Mouse (Mus musculus): ENCODE data around the gene Ly6g6d. TPM values are rescaled to one million over a fixed set of nuclear protein-coding genes. Genes with fewer than 3 reads are reported as not detected.

The Ly6g6d gene
- polyA plus RNA-seq, 1 experiment from 2014 or later, result 0.60 TPM

- H3K27me3 ChIP-seq (ENCODE audit: insufficient read depth, low read length), result peaks cover 51% of the 10 kb centered on the region
- peak within 1 kb of the TSS; percentile 79 for H3K4me2 ChIP-seq (ENCODE audit: low read depth, low read length)
- H3K36me3 ChIP-seq (replicated peaks; ENCODE audit: insufficient read depth, low read length), result peaks cover 7% of the 10 kb centered on the region; the same call in 1 of the 2 replicates
- DNase-seq (peak; percentile 54), ATAC-seq (peak; percentile 49)
- peaks cover 16% of the 10 kb centered on the region for H3K4me1 ChIP-seq (ENCODE audit: insufficient read depth)
- no peak within 1 kb of the TSS for H3K27ac ChIP-seq (ENCODE audit: low read depth)
- no peak for TF ChIP-seq CTCF (IDR thresholded peaks at IDR 0.05; ENCODE audit: low read depth)
- no peak for TF ChIP-seq EP300 (IDR thresholded peaks at IDR 0.05; ENCODE audit: low read depth)
- H3K9ac ChIP-seq (replicated peaks), result peak within 1 kb of the TSS; percentile 22; the same call in 1 of the 2 replicates
- WGBS (ENCODE audit: insufficient replicate concordance), result 1% methylated on average over 48 of the region's 48 CpGs
- H3K4me3 ChIP-seq (ENCODE audit: low read depth, low read length), result peak within 1 kb of the TSS; percentile 46
- no peaks in the 10 kb centered on the region for H3K9me3 ChIP-seq (ENCODE audit: low read length)
Observed at GRCm38 (mm10) chr17:35064951-35065947, 12.6 kb downstream of the Ly6g6d start, which contains the start of gene Ly6g6c. TSS of gene Ly6g6c (plus strand) at chr17:35065388.

- Histone ChIP-seq H3K27me3 (ENCODE audit: insufficient read depth, low read length) (peaks cover 49% of the 10 kb centered on the region), H3K9me3 (ENCODE audit: low read length) (no peaks in the 10 kb centered on the region), H3K4me2 (ENCODE audit: low read depth, low read length) (peak overlapping the region; percentile 79), H3K27ac (ENCODE audit: low read depth) (no peak overlapping the region), H3K36me3 (replicated peaks; ENCODE audit: insufficient read depth, low read length) (peaks cover 7% of the 10 kb centered on the region; the same call in 1 of the 2 replicates), H3K4me3 (ENCODE audit: low read depth, low read length) (peak overlapping the region; percentile 46), H3K4me1 (ENCODE audit: insufficient read depth) (peaks cover 24% of the 10 kb centered on the region), H3K9ac (replicated peaks) (no peak overlapping the region)
- WGBS (ENCODE audit: insufficient replicate concordance), result 31% methylated on average over 10 of the region's 10 CpGs
- DNase-seq (no peak), ATAC-seq (no peak)
- TF ChIP-seq CTCF (IDR thresholded peaks at IDR 0.05; ENCODE audit: low read depth) (no peak), EP300 (IDR thresholded peaks at IDR 0.05; ENCODE audit: low read depth) (no peak)
Observed at GRCm38 (mm10) chr17:35064378-35064877, 13.4 kb downstream of the Ly6g6d start.

GRCm38 (mm10) chr17:35063466-35063865 is 14.4 kb downstream of the Ly6g6d start:
- no peak overlapping the region for H3K4me2 ChIP-seq (ENCODE audit: low read depth, low read length)
- peaks cover 32% of the 10 kb centered on the region for H3K4me1 ChIP-seq (ENCODE audit: insufficient read depth)
- H3K27me3 ChIP-seq (ENCODE audit: insufficient read depth, low read length), result peaks cover 49% of the 10 kb centered on the region
- ATAC-seq (no peak), DNase-seq (no peak)
- H3K9ac ChIP-seq (replicated peaks), result no peak overlapping the region
- no peaks in the 10 kb centered on the region for H3K9me3 ChIP-seq (ENCODE audit: low read length)
- H3K4me3 ChIP-seq (ENCODE audit: low read depth, low read length), result no peak overlapping the region
- no peak for TF ChIP-seq EP300 (IDR thresholded peaks at IDR 0.05; ENCODE audit: low read depth)
- no peak for TF ChIP-seq CTCF (IDR thresholded peaks at IDR 0.05; ENCODE audit: low read depth)
- peaks cover 7% of the 10 kb centered on the region; the same call in 1 of the 2 replicates for H3K36me3 ChIP-seq (replicated peaks; ENCODE audit: insufficient read depth, low read length)
- 90% methylated on average over 3 of the region's 3 CpGs for WGBS (ENCODE audit: insufficient replicate concordance)
- no peak overlapping the region for H3K27ac ChIP-seq (ENCODE audit: low read depth)

GRCm38 (mm10) chr17:35061299-35061698 is 16.6 kb downstream of the Ly6g6d start:
- Histone ChIP-seq H3K9me3 (ENCODE audit: low read length) (no peaks in the 10 kb centered on the region), H3K4me1 (ENCODE audit: insufficient read depth) (peaks cover 32% of the 10 kb centered on the region), H3K4me2 (ENCODE audit: low read depth, low read length) (no peak overlapping the region), H3K36me3 (replicated peaks; ENCODE audit: insufficient read depth, low read length) (peaks cover 23% of the 10 kb centered on the region), H3K27ac (ENCODE audit: low read depth) (no peak overlapping the region), H3K27me3 (ENCODE audit: insufficient read depth, low read length) (peaks cover 32% of the 10 kb centered on the region), H3K9ac (replicated peaks) (no peak overlapping the region), H3K4me3 (ENCODE audit: low read depth, low read length) (no peak overlapping the region)
- ATAC-seq (no peak), DNase-seq (no peak)
- WGBS (ENCODE audit: insufficient replicate concordance), result 84% methylated on average over 8 of the region's 8 CpGs
- TF ChIP-seq EP300 (IDR thresholded peaks at IDR 0.05; ENCODE audit: low read depth), result no peak
- no peak for TF ChIP-seq CTCF (IDR thresholded peaks at IDR 0.05; ENCODE audit: low read depth)

GRCm38 (mm10) chr17:35060737-35061297 is 17.0 kb downstream of the Ly6g6d start:
- TF ChIP-seq CTCF (IDR thresholded peaks at IDR 0.05; ENCODE audit: low read depth), result no peak
- TF ChIP-seq EP300 (IDR thresholded peaks at IDR 0.05; ENCODE audit: low read depth), result no peak
- peak; percentile 61 for DNase-seq
- no peak overlapping the region for H3K4me2 ChIP-seq (ENCODE audit: low read depth, low read length)

GRCm38 (mm10) chr17:35060071-35060470 is 17.8 kb downstream of the Ly6g6d start:
- 46% methylated on average over 14 of the region's 14 CpGs for WGBS (ENCODE audit: insufficient replicate concordance)
- H3K36me3 ChIP-seq (replicated peaks; ENCODE audit: insufficient read depth, low read length), result peaks cover 35% of the 10 kb centered on the region
- no peak for ATAC-seq
- H3K9me3 ChIP-seq (ENCODE audit: low read length), result no peaks in the 10 kb centered on the region
- peak overlapping the region; percentile 59 for H3K4me3 ChIP-seq (ENCODE audit: low read depth, low read length)
- DNase-seq, result no peak
- H3K4me1 ChIP-seq (ENCODE audit: insufficient read depth), result peaks cover 23% of the 10 kb centered on the region
- H3K27ac ChIP-seq (ENCODE audit: low read depth), result no peak overlapping the region
- TF ChIP-seq EP300 (IDR thresholded peaks at IDR 0.05; ENCODE audit: low read depth) (no peak), CTCF (IDR thresholded peaks at IDR 0.05; ENCODE audit: low read depth) (no peak)
- H3K9ac ChIP-seq (replicated peaks), result peak overlapping the region; percentile 64
- H3K27me3 ChIP-seq (ENCODE audit: insufficient read depth, low read length), result peaks cover 19% of the 10 kb centered on the region
- H3K4me2 ChIP-seq (ENCODE audit: low read depth, low read length), result peak overlapping the region; percentile 96

More at GRCm38 (mm10) chr17:35060737-35061297, 17.0 kb downstream of the Ly6g6d start:
- Histone ChIP-seq H3K9ac (replicated peaks) (0 out of 2 replicates have a peak overlapping the region, but pooled peaks have one; percentile 30), H3K36me3 (replicated peaks; ENCODE audit: insufficient read depth, low read length) (peaks cover 28% of the 10 kb centered on the region), H3K4me3 (ENCODE audit: low read depth, low read length) (no peak overlapping the region), H3K27me3 (ENCODE audit: insufficient read depth, low read length) (peaks cover 27% of the 10 kb centered on the region), H3K27ac (ENCODE audit: low read depth) (no peak overlapping the region), H3K4me1 (ENCODE audit: insufficient read depth) (peaks cover 30% of the 10 kb centered on the region), H3K9me3 (ENCODE audit: low read length) (no peaks in the 10 kb centered on the region)
- 70% methylated on average over 22 of the region's 22 CpGs for WGBS (ENCODE audit: insufficient replicate concordance)
- ATAC-seq, result no peak

All from liver, postnatal 0 days (tissue).